Mouse (Mus musculus) heart, adult 8-10 months (tissue): Measurements from ENCODE around the gene Pnp. TPM values are rescaled to one million over a fixed set of nuclear protein-coding genes. Genes with fewer than 3 reads are reported as not detected.
"Not testable (repeated sequence)": the region's sequence is repeated elsewhere in the genome, so short reads cannot be mapped to it uniquely, and the experiment has no call there.

Experiments used
- DNase-seq: peaks from one replicate; pipeline ENCODE4 v3.0.0; 2022; ENCODE audit warnings: low spot score
- total RNA-seq, 4 experiments: library from RNA; stranded (reverse); gene quantifications; 2 replicates each; pipeline ENCODE4 v1.2.4; 2022

Pnp gene
- total RNA-seq, 4 experiments from 2014 or later: 8.0 to 10.9 (median 9.3) TPM

- no peak for DNase-seq
Observed at GRCm38 (mm10) chr14:50975001-50975400, 44.1 kb downstream of the Pnp start.

- peak; percentile 47 for DNase-seq
Observed at GRCm38 (mm10) chr14:50976674-50977073, 45.8 kb downstream of the Pnp start.

- DNase-seq: not testable (repeated sequence)
Observed at GRCm38 (mm10) chr14:50978451-50978850, 47.6 kb downstream of the Pnp start.

- no peak for DNase-seq
Observed at GRCm38 (mm10) chr14:50979631-50980030, 48.7 kb downstream of the Pnp start.

GRCm38 (mm10) chr14:50981207-50981606, 50.3 kb downstream of the Pnp start:
- DNase-seq: no peak

GRCm38 (mm10) chr14:50981837-50982236, 51.0 kb downstream of the Pnp start:
- peak; percentile 55 for DNase-seq

GRCm38 (mm10) chr14:50987668-50988067, 56.8 kb downstream of the Pnp start:
- DNase-seq: peak; percentile 58

GRCm38 (mm10) chr14:50991037-50991436, 60.2 kb downstream of the Pnp start:
- DNase-seq: no peak

- DNase-seq: peak; percentile 62
Observed at GRCm38 (mm10) chr14:50997088-50997487, 66.2 kb downstream of the Pnp start.

GRCm38 (mm10) chr14:50997999-50998666, 67.3 kb downstream of the Pnp start:
- peak; percentile 81 for DNase-seq

GRCm38 (mm10) chr14:51007152-51007801, 76.4 kb downstream of the Pnp start, which contains the start of gene Rnase10:
TSS of gene Rnase10 (plus strand) at chr14:51007751.
- no peak for DNase-seq

GRCm38 (mm10) chr14:51007914-51008713, 77.2 kb downstream of the Pnp start:
- peak; percentile 83 for DNase-seq

GRCm38 (mm10) chr14:51008781-51009180, 77.9 kb downstream of the Pnp start:
- DNase-seq: no peak

GRCm38 (mm10) chr14:51009572-51009971, 78.7 kb downstream of the Pnp start:
- no peak for DNase-seq

GRCm38 (mm10) chr14:51014724-51015123, 83.8 kb downstream of the Pnp start:
- DNase-seq: not testable (repeated sequence)

Other genes with a start within 250 kb of the Pnp start
- not detected for gene Olfr747, start 237.9 kb upstream of the Pnp start, total RNA-seq
- gene Olfr748, start 223.7 kb upstream of the Pnp start, total RNA-seq: not detected
- gene Olfr749, start 186.0 kb upstream of the Pnp start, total RNA-seq: not detected
- gene Ttc5, start 145.6 kb upstream of the Pnp start, total RNA-seq: 10 to 100 TPM; 11.9 to 17.8 (median 13.6) TPM
- under 1 TPM in 1 of 4 experiments, not detected in 3; 0.47 TPM for gene Ccnb1ip1, start 123.3 kb upstream of the Pnp start, total RNA-seq
- gene Parp2, start 123.2 kb upstream of the Pnp start, total RNA-seq: 10 to 100 TPM; 11.6 to 16.2 (median 13.0) TPM
- gene Tep1, start 60.5 kb upstream of the Pnp start, total RNA-seq: 10 to 100 TPM in 2 of 4 experiments, 1 to 10 TPM in 2; 8.0 to 12.1 (median 10.0) TPM
- gene Klhl33, start 33.6 kb upstream of the Pnp start, total RNA-seq: 10 to 100 TPM; 13.4 to 33.6 (median 21.6) TPM
- gene Osgep, start 6.2 kb upstream of the Pnp start, total RNA-seq: 10 to 100 TPM; 53.6 to 75.8 (median 70.5) TPM
- 10 to 100 TPM; 23.1 to 33.8 (median 26.7) TPM for gene Apex1, start 6.1 kb upstream of the Pnp start, total RNA-seq
- gene Pip4p1, start 226 bp upstream of the Pnp start, total RNA-seq: 10 to 100 TPM; 19.3 to 24.5 (median 20.6) TPM
- 10 to 100 TPM in 2 of 4 experiments, 1 to 10 TPM in 2; 6.8 to 12.3 (median 9.5) TPM for gene Gm49342, start 13.4 kb downstream of the Pnp start, total RNA-seq
- 1 to 10 TPM in 1 of 4 experiments, under 1 TPM in 2, not detected in 1; 0.52 to 1.2 (median 0.84) TPM for gene Pnp2, start 24.9 kb downstream of the Pnp start, total RNA-seq
- under 1 TPM in 3 of 4 experiments, not detected in 1; 0.25 to 0.37 (median 0.27) TPM for gene Rnase10, start 76.7 kb downstream of the Pnp start, total RNA-seq
- gene Rnase9, start 110.8 kb downstream of the Pnp start, total RNA-seq: not detected
- gene Rnase11, start 119.1 kb downstream of the Pnp start, total RNA-seq: not detected
- gene Rnase12, start 126.6 kb downstream of the Pnp start, total RNA-seq: not detected
- not detected for gene Olfr750, start 143.4 kb downstream of the Pnp start, total RNA-seq
- 10 to 100 TPM; 38.7 to 52.9 (median 46.5) TPM for gene Rnase4, start 160.0 kb downstream of the Pnp start, total RNA-seq
- gene Ang, start 160.1 kb downstream of the Pnp start, total RNA-seq: 1 to 10 TPM; 3.6 to 9.2 (median 4.9) TPM
- gene Eddm3b, start 183.3 kb downstream of the Pnp start, total RNA-seq: not detected
- gene Rnase6, start 192.8 kb downstream of the Pnp start, total RNA-seq: under 1 TPM; 0.16 to 0.63 (median 0.33) TPM
- 1 to 10 TPM in 2 of 4 experiments, under 1 TPM in 1, not detected in 1; 0.29 to 1.4 (median 1.3) TPM for gene Rnase1, start 215.7 kb downstream of the Pnp start, total RNA-seq
- gene Rnase2b, start 231.2 kb downstream of the Pnp start, total RNA-seq: not detected